Mouse (Mus musculus) heart, embryonic 13.5 days (tissue): ENCODE results near the gene Catsperz. TPM values are rescaled to one million over a fixed set of nuclear protein-coding genes. Genes with fewer than 3 reads are reported as not detected.
A peak's percentile ranks its signal among the peaks of the same experiment; 100 is the strongest.

Experiments
- ATAC-seq: fragments of 200-750 bp; cut with Nextera tagmentation; 2 replicates; pipeline ENCODE4 v1.8.0; 2017; ENCODE audit warnings: moderate TSS enrichment; ENCODE audit not compliant: insufficient number of reproducible peaks, low FRiP score, low TSS enrichment; ENCODE audit errors: extremely low read depth
- H3K27ac ChIP-seq: fragments of 300-500 bp; sonication (generic); replicated peaks from 2 replicates; pipeline ENCODE4 v1.5.1; 2015; ENCODE audit warnings: moderate library complexity, mild to moderate bottlenecking, inconsistent platforms
- H3K27me3 ChIP-seq: fragments of 300-500 bp; sonication (generic); replicated peaks from 2 replicates; pipeline ENCODE4 v1.6.1; 2015; ENCODE audit warnings: mild to moderate bottlenecking, inconsistent platforms
- H3K36me3 ChIP-seq: fragments of 300-500 bp; sonication (generic); 2 replicates; pipeline ENCODE4 v1.6.1; 2015; ENCODE audit warnings: mild to moderate bottlenecking, inconsistent platforms
- H3K4me1 ChIP-seq: fragments of 300-500 bp; sonication (generic); 2 replicates; pipeline ENCODE4 v1.6.1; 2015; ENCODE audit warnings: inconsistent platforms
- H3K4me2 ChIP-seq: fragments of 300-500 bp; sonication (generic); 2 replicates; pipeline ENCODE4 v1.6.1; 2015; ENCODE audit warnings: inconsistent platforms, mild to moderate bottlenecking, moderate library complexity
- H3K4me3 ChIP-seq: fragments of 300-500 bp; sonication (generic); 2 replicates; pipeline ENCODE4 v1.5.1; 2015; ENCODE audit warnings: moderate library complexity, mild to moderate bottlenecking, inconsistent platforms
- H3K9ac ChIP-seq: fragments of 300-500 bp; sonication (generic); 2 replicates; pipeline ENCODE4 v1.6.1; 2015; ENCODE audit warnings: inconsistent platforms, mild to moderate bottlenecking, moderate library complexity
- H3K9me3 ChIP-seq: fragments of 300-500 bp; sonication (generic); 2 replicates; pipeline ENCODE4 v1.6.1; 2016; ENCODE audit warnings: inconsistent platforms
- WGBS: fragments of 180-500 bp; shearing (Covaris S2); methylation state at CpG from one replicate; pipeline ENCODE4 v1.1.7; 2015; ENCODE audit warnings: mixed read lengths; 5-methylcytosine and 5-hydroxymethylcytosine counted together
- polyA plus RNA-seq: library from polyadenylated mRNA; unstranded; fragments of >200 nt; fragmentation: Nextera tagmentation; extraction: Ambion mirVana; gene quantifications from 2 replicates; pipeline ENCODE4 v1.2.1, GENCODE M21; 2015

Gene Catsperz
- polyA plus RNA-seq, 1 experiment from 2014 or later, result 1.7 TPM

GRCm38 (mm10) chr19:6933436-6934194 lies 8.4 kb upstream of the Catsperz start:
- Histone ChIP-seq H3K9me3 (no peaks in the 10 kb centered on the region), H3K4me1 (peaks cover 13% of the 10 kb centered on the region), H3K27me3 (peaks cover 82% of the 10 kb centered on the region), H3K27ac (no peak overlapping the region), H3K9ac (peak overlapping the region; percentile 80), H3K36me3 (0 out of 2 replicates have a peak, but pooled peaks cover 4% of the 10 kb centered on the region), H3K4me2 (peak overlapping the region; percentile 86), H3K4me3 (peak overlapping the region; percentile 56)
- WGBS, result 4% methylated on average over 58 of the region's 58 CpGs
- ATAC-seq, result no peak

DNA sequence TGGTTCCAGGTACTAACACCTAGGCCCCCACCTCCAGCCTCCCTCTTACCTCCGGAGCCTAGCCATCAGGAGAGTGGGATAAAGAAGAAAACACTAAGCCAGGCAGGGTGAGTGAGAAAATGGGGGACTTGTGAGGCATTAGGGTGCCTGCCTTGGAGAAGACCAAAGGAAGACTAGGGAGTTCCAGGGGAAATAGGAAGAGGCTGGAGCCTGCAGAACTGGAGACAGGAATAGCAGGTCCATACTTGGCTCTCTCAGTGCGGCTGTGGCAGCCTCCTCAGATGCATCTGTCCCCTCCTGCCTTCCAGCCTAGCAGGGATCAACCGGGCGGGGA lies 7.9 kb upstream of the Catsperz start:
- peak overlapping the region; percentile 80; the same call in 1 of the 2 replicates for H3K9ac ChIP-seq

DNA sequence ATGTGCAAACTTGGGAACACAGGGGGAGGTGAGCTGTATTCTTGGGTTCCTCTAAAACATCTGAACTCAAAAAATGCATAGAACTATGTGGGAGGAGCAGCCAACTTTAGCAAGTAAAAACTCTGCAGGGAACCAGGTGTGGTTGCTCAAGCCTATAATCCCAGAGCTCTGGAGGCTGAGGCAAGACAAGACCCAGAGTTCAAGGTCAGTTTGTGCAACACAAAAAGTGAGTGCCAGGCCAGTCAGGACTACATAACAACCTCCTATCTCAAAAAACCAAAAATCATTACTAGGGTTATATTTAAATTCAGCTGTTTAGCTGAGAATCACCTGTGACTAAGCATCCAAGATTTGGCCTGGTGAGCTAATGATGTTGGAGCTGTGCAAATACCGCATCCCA lies 6.8 kb upstream of the Catsperz start:
- Histone ChIP-seq H3K4me2 (no peak overlapping the region), H3K9ac (no peak overlapping the region), H3K27me3 (peaks cover 96% of the 10 kb centered on the region), H3K4me3 (no peak overlapping the region), H3K9me3 (no peaks in the 10 kb centered on the region), H3K27ac (no peak overlapping the region), H3K4me1 (peaks cover 18% of the 10 kb centered on the region), H3K36me3 (no peaks in the 10 kb centered on the region)
- no peak for ATAC-seq
- 66% methylated on average over 1 of the region's 1 CpGs for WGBS

More for the DNA sequence above, 7.9 kb upstream of the Catsperz start:
- Histone ChIP-seq H3K4me2 (peak overlapping the region; percentile 86), H3K4me3 (peak overlapping the region; percentile 56), H3K4me1 (peaks cover 13% of the 10 kb centered on the region), H3K27me3 (peaks cover 88% of the 10 kb centered on the region), H3K9me3 (no peaks in the 10 kb centered on the region), H3K36me3 (0 out of 2 replicates have a peak, but pooled peaks cover 4% of the 10 kb centered on the region), H3K27ac (no peak overlapping the region)
- 22% methylated on average over 4 of the region's 4 CpGs for WGBS
- ATAC-seq, result no peak

GRCm38 (mm10) chr19:6931002-6931401 lies 5.8 kb upstream of the Catsperz start:
- Histone ChIP-seq H3K27ac (no peak overlapping the region), H3K4me1 (peaks cover 27% of the 10 kb centered on the region), H3K36me3 (no peaks in the 10 kb centered on the region), H3K4me2 (no peak overlapping the region), H3K27me3 (peaks cover 98% of the 10 kb centered on the region), H3K4me3 (no peak overlapping the region), H3K9ac (no peak overlapping the region), H3K9me3 (no peaks in the 10 kb centered on the region; the same call in 1 of the 2 replicates)
- ATAC-seq, result no peak
- 0% methylated on average over 2 of the region's 2 CpGs for WGBS

- ATAC-seq, result no peak
- no peaks in the 10 kb centered on the region for H3K36me3 ChIP-seq
- peaks cover 35% of the 10 kb centered on the region for H3K4me1 ChIP-seq
- H3K4me2 ChIP-seq, result no peak overlapping the region
- 11% methylated on average over 9 of the region's 9 CpGs for WGBS
- H3K27ac ChIP-seq, result no peak overlapping the region
- no peak overlapping the region for H3K4me3 ChIP-seq
- H3K27me3 ChIP-seq, result peaks cover 96% of the 10 kb centered on the region
- H3K9me3 ChIP-seq, result no peaks in the 10 kb centered on the region; the same call in 1 of the 2 replicates
- no peak overlapping the region for H3K9ac ChIP-seq
Measured at GRCm38 (mm10) chr19:6928080-6928479, 2.9 kb upstream of the Catsperz start.

DNA sequence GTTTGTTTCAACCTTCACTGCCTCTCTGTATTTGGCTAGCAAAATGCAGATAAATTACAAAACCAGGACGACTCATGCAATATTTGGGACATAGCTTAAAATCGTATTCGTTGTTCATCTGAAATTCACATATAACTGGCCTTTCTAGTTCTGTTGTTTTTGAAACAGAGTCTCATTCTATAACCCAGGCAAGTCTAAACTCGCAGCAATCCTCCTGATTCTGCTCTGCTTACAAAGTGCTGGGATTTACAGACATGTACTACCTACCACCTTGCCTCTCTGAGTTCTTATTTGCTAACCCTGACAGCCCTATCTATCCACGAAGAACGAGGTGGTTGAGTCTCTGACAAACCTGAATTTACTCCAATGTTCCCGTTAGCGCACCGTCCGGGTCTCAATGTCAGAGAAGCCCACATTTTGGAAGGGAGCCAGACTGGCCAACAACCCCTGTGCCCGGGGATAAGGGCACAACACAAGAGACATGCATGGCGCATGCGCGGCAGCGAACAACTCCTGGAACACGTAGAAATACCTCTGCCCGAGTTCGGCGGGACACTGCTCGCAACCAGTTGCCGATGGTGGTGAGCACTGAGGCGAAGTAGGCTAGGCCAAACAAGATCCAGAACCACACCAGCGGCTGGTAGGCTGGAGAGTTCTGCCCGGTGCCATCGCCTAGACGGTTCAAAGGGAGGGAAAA lies 1.5 kb upstream of the Catsperz start:
- peak overlapping the region; percentile 51; the same call in 1 of the 2 replicates for H3K9ac ChIP-seq
- no peak overlapping the region for H3K27ac ChIP-seq
- 14% methylated on average over 26 of the region's 26 CpGs for WGBS
- H3K4me2 ChIP-seq, result peak overlapping the region; percentile 64
- no peak for ATAC-seq
- H3K27me3 ChIP-seq, result peaks cover 84% of the 10 kb centered on the region
- no peaks in the 10 kb centered on the region; the same call in 1 of the 2 replicates for H3K9me3 ChIP-seq
- H3K4me1 ChIP-seq, result peaks cover 44% of the 10 kb centered on the region
- peak overlapping the region; percentile 35 for H3K4me3 ChIP-seq
- H3K36me3 ChIP-seq, result no peaks in the 10 kb centered on the region

DNA sequence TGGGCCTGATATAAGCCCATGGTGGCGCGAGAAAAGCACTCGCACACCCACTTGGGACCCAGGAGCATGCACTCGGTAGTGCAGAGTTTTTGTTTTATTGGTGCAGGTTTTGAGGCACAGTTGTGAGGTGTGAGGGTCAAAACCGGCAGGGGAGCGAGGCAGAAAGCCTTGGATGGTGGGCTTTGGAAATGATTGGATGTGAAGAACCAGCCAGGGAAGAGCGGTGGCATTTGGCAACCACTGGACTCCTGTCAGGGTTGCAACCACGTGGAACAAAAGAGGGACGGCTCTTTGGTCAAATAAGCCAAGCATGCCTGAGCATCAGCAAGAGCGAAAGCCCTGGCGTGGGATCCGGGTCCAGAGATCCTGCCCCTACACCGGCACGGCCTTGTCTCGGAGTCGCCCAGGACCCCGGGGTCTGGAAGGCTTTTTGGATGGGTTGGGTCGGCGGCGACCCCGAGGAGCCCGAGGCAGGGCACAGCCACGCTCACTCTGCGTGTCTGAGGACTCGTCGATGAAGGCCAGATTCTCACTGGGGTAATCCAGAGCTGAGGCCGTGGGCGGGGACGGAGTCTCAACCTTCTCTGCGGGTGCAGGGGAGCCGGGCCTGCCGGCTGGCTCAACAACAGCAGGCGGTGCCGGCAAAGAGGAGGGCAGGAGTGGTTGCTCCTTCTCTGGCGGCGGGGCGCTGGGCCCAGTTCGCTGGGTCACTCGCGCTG lies 590 bp upstream of the Catsperz start:
- Histone ChIP-seq H3K36me3 (no peaks in the 10 kb centered on the region), H3K27ac (no peak overlapping the region), H3K27me3 (peaks cover 74% of the 10 kb centered on the region), H3K9ac (peak overlapping the region; percentile 60; the same call in 1 of the 2 replicates), H3K4me1 (peaks cover 45% of the 10 kb centered on the region), H3K4me2 (peak overlapping the region; percentile 58), H3K4me3 (peak overlapping the region; percentile 29), H3K9me3 (no peaks in the 10 kb centered on the region; the same call in 1 of the 2 replicates)
- no peak for ATAC-seq
- 11% methylated on average over 39 of the region's 40 CpGs for WGBS

DNA sequence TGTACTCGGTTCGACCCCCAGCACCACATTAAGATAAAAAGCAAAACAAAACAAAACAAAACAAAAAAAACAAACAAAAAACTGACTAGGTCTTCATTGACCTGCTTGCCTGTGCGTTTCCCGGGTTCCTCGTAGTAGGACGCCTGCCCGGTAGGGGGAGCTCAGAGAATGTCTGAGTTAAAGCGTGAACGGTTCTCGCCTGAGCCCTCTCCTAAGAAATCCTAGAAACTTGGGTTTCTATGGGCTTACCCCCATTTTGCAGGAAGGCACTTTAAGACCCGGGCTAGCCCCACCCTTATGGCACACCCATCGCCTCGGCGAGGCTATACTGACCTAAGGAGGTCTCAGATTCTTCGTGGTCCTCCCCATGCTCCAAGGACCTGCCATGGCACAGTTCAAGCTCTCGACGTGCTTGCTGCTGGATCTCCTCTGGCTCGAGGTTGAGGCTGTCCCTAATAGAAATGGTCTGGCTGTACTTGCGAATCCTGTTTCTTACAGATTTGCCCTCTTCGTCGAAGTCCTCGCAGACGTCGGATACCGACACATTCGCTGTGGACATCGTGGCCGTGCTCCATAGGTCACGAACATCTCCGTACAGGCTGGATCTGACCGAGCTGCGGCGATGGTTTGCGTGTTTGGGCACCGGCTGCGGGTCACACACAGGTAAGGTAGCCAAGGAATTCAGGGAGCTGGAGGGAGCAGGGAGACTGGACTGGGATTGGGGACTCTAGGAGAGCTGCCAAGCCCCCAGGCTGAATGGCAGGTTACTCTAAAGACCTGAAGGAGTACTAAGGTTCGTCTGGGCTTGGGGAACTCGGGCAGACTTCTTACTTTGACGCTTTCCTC lies 496 bp downstream of the Catsperz start:
- Histone ChIP-seq H3K9ac (peak overlapping the region; percentile 60), H3K27me3 (peaks cover 63% of the 10 kb centered on the region), H3K4me1 (peaks cover 56% of the 10 kb centered on the region), H3K9me3 (no peaks in the 10 kb centered on the region; the same call in 1 of the 2 replicates), H3K36me3 (0 out of 2 replicates have a peak, but pooled peaks cover 2% of the 10 kb centered on the region), H3K27ac (no peak overlapping the region), H3K4me2 (peak overlapping the region; percentile 58), H3K4me3 (peak overlapping the region; percentile 29)
- ATAC-seq, result no peak
- WGBS, result 3% methylated on average over 39 of the region's 39 CpGs

DNA sequence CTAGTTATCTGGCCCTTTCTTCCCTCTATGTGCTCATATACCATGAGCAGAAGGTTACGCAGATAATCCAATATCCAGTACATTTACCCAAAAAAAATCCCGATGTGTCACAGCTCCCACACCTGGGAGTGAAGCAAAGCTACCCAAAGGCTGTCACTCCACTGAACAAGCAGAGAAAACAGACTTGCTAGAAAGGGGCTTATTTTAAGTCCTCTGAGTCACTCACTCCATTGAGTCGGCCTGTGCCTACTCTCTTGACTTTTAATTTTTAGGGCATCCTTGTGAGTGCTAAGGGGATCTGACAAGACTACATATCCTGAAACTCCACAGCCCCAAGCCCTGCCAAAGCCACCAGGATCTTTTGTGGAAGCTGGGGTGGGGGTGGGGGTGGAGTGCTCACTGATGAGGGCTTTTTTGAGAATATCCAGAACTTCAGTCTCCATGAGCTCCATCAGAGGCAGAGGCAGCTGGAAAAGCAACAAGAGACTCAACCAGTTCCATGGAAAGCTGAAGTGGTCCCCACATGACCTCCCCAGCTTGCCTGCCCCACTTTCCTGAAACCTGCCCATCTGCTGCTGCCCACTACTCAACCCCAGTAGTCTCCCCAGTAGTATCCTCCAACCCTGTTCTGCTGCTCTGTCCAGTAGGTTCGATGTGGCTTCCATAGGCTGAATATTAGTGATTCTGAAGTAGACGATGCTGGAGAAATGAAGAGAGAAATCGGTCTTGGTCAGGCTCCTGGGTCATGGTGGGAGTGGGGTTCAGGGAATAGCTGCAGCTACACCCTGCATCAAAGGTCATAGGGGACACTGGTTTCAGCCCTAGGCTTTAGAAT lies 2.1 kb downstream of the Catsperz start:
- WGBS, result 56% methylated on average over 6 of the region's 6 CpGs
- H3K36me3 ChIP-seq, result peaks cover 17% of the 10 kb centered on the region
- H3K4me1 ChIP-seq, result peaks cover 64% of the 10 kb centered on the region
- ATAC-seq, result no peak
- no peaks in the 10 kb centered on the region; the same call in 1 of the 2 replicates for H3K9me3 ChIP-seq
- H3K4me2 ChIP-seq, result peak overlapping the region; percentile 71
- H3K9ac ChIP-seq, result peak overlapping the region; percentile 79
- H3K27me3 ChIP-seq, result peaks cover 50% of the 10 kb centered on the region
- peak overlapping the region; percentile 79 for H3K4me3 ChIP-seq
- peak overlapping the region; percentile 83 for H3K27ac ChIP-seq
